Mouse (Mus musculus) bone marrow, adult 2 months (tissue): Measurements from ENCODE around the gene Nav2. TPM values are rescaled to one million over a fixed set of nuclear protein-coding genes. Genes with fewer than 3 reads are reported as not detected.

Source experiments
- H3K27ac ChIP-seq: fragments of 200-500 bp; 2 replicates; pipeline ENCODE4 v1.5.1; 2012; ENCODE audit warnings: low read depth, mild to moderate bottlenecking, control low read depth, inconsistent platforms, low read length; ENCODE audit not compliant: control insufficient read depth, poor library complexity, insufficient read depth
- H3K4me1 ChIP-seq: fragments of 200-500 bp; 2 replicates; pipeline ENCODE4 v1.6.1; 2011; ENCODE audit warnings: low read length; ENCODE audit not compliant: control insufficient read depth, insufficient read depth
- H3K4me3 ChIP-seq: fragments of 200-500 bp; replicated peaks from 2 replicates; pipeline ENCODE3; 2011; ENCODE audit warnings: mild to moderate bottlenecking, low read depth, low read length, control low read depth; ENCODE audit not compliant: control insufficient read depth
- CTCF ChIP-seq: fragments of 200-500 bp; IDR thresholded peaks from 2 replicates; pipeline ENCODE4 v1.5.1; 2011; ENCODE audit warnings: low read length, control low read depth; ENCODE audit not compliant: control insufficient read depth, insufficient read depth
- POLR2A ChIP-seq: fragments of 200-500 bp; IDR thresholded peaks from 2 replicates; pipeline ENCODE4 v1.6.1; 2011; ENCODE audit warnings: low read depth, mild to moderate bottlenecking, control low read depth, low read length, borderline replicate concordance; ENCODE audit not compliant: control insufficient read depth
- WGBS: fragments of 180-500 bp; shearing (Covaris S2); methylation state at CpG from one replicate; pipeline ENCODE4 v1.1.7; 2018; 5-methylcytosine and 5-hydroxymethylcytosine counted together
- polyA plus RNA-seq: library from polyadenylated mRNA; stranded (reverse); fragments of >200 nt; gene quantifications from 2 replicates; pipeline ENCODE4 v1.2.4, GENCODE M21; 2011; ENCODE audit warnings: low replicate concordance; ENCODE audit not compliant: missing spikeins, insufficient read depth, insufficient read length

The Nav2 gene
- polyA plus RNA-seq, 1 experiment, result 8.5 TPM

DNA sequence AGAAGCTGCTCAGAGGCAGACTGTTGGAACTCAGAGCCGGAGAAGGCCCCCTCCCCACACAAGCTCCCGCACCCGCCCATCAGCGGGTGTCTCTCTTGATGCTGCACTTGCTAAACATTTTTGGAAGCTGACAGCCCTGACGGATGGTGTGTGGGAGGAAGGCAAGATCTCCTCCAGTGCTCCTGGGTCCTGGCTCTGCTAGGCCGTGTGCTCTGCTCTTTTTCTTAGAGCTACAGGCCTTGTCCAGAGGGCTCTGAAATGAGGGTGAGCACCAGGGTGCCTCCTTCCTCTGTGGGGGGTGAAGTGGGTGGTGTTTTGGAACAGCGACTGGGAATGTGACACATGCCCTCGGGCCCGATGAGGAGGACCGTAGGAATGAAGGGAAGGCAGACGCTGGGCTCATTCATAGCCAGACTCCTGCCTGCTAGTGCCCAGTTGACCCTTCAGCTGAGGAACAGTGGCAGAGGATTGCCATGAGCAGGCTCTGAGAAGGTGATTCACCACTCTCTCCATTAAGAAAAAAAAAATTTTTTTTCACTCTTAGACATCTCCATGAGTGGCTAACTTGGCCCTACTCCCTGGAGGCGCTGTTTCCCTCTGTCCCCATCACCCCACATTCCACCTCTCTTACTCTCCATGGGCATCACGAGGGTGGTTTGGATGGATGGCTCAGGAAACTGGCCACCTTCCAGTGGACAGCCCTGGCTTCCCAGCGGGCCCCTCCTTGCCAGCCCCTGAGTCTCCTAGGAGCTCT lies 340.0 kb downstream of the Nav2 start:
- no peak for TF ChIP-seq CTCF
- TF ChIP-seq POLR2A, result no peak
- Histone ChIP-seq H3K4me1 (no peaks in the 10 kb centered on the region; the same call in 1 of the 2 replicates), H3K4me3 (no peak overlapping the region), H3K27ac (no peak overlapping the region)
- 69% methylated on average over 14 of the region's 14 CpGs for WGBS

DNA sequence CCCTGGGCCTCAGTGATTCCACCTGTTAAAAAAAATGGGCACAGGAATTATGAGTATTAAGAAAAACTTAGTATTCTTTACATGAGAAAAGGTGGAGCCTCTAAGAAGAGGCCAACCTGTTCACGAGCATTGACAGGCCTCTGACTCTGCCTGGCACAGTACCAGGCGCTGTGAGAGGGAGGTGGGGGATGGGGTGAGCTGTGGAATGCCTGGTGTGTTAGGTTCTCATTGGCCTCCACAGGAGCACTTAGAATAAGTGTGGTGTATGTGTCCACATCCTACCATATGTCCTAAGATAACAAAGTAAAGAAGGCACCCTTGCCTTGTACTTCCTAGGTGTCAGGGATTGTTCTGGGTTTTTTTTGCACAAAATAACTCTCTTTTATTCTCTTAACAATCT lies 340.9 kb downstream of the Nav2 start:
- WGBS, result 67% methylated on average over 2 of the region's 2 CpGs
- H3K27ac ChIP-seq, result no peak overlapping the region
- H3K4me1 ChIP-seq, result no peaks in the 10 kb centered on the region; the same call in 1 of the 2 replicates
- no peak overlapping the region for H3K4me3 ChIP-seq
- TF ChIP-seq POLR2A, result no peak
- TF ChIP-seq CTCF, result no peak

DNA sequence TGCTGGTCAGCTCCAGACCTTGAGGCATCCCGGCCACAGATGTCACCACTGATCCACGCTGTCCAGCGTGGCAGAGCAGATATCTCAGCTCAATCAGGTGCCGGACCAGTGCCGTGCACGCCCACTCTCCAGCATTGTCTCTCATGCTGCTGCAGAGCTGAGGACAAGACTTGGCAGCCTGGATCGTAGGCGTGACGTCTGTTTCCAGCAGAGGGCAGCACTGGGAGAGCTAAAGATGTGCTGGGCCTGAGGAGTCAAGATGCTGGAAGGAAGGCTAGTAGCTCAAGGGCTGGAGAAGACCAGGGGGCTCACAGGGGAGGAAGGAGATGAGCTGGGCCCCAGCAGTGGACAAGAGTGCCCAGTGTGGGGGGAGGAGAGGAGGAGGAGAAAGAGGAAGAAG lies 341.5 kb downstream of the Nav2 start:
- WGBS, result 13% methylated on average over 9 of the region's 9 CpGs
- Histone ChIP-seq H3K27ac (no peak overlapping the region), H3K4me3 (no peak overlapping the region)

DNA sequence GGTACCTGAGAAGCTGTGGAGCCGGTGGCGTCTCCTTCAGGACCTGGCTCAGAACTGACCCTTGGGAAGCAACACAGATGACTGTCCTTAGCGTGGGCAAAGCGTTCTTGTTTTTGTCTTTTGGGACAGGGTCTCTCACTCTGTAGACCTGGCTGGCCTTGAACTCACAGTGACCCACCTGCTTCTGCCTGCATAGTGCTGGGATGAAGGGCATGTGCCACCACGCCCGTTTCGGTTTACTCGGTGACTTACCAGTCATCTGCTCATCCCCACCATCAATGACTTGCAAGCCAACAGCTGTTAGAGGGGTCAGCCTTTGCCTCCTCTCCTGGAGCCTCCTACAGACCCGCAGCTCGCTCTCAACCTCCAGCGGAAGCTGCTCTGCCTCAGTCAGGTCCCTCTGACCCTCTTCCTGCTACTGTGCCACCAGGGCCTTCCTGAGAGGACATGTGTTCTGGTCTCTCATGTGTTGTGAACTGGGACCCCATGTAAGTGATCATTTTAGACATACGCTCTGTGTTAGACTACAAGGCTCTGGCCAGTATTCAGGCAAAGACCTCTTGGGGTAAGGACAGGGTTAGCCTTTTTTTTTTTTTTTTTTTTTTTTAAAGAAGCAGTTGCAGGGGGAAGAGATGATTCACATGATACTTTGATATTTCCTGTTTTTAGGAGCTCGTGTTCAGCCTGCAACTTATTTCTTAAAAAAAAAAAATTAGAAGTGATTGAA lies 342.2 kb downstream of the Nav2 start:
- 71% methylated on average over 13 of the region's 13 CpGs for WGBS
- Histone ChIP-seq H3K4me3 (no peak overlapping the region), H3K4me1 (no peaks in the 10 kb centered on the region; the same call in 1 of the 2 replicates), H3K27ac (no peak overlapping the region)
- TF ChIP-seq POLR2A (no peak), CTCF (no peak)

More for the DNA sequence above, 341.5 kb downstream of the Nav2 start:
- TF ChIP-seq POLR2A (no peak), CTCF (peak; percentile 87)
- H3K4me1 ChIP-seq, result no peaks in the 10 kb centered on the region; the same call in 1 of the 2 replicates

DNA sequence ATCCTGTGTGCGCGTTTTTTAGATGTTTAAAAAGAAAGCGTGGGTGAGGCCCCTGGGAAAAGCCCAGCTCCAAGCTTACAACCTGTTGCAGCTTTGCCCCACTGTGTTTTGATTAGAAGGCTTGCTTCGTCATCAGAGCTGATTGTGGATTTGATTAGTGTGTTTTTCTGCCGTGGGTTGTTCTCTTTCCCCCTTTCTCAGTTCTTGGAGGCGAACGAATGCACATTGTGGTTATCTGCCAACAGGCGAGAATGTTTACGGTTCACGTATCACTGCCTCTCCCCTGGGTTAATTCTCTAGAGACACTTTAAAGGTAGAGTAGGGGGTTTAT lies 342.8 kb downstream of the Nav2 start:
- H3K4me1 ChIP-seq, result no peaks in the 10 kb centered on the region; the same call in 1 of the 2 replicates
- 45% methylated on average over 10 of the region's 10 CpGs for WGBS
- no peak overlapping the region for H3K27ac ChIP-seq
- no peak for TF ChIP-seq POLR2A
- no peak for TF ChIP-seq CTCF
- no peak overlapping the region for H3K4me3 ChIP-seq

DNA sequence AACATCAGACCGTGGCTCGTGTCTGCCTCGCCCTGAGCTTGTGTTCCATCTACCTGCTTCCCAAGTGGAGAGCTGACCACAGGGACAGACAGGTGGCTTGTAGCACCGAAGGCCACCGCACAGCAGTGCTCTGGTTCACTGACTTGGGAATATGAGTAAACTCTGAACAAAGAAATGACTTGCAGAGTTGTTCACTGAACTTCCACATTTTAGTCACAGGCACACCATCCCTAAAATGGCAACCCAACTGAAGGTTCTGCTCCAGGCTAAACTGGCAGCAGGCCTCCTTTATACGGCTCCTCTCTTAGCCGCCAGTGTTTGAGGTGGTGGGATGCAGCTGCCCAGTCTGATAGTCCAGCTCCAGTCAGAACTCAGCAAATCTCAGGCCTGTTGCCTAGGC lies 343.9 kb downstream of the Nav2 start:
- Histone ChIP-seq H3K27ac (no peak overlapping the region), H3K4me1 (no peaks in the 10 kb centered on the region; the same call in 1 of the 2 replicates), H3K4me3 (no peak overlapping the region)
- TF ChIP-seq POLR2A, result no peak
- 82% methylated on average over 7 of the region's 7 CpGs for WGBS

DNA sequence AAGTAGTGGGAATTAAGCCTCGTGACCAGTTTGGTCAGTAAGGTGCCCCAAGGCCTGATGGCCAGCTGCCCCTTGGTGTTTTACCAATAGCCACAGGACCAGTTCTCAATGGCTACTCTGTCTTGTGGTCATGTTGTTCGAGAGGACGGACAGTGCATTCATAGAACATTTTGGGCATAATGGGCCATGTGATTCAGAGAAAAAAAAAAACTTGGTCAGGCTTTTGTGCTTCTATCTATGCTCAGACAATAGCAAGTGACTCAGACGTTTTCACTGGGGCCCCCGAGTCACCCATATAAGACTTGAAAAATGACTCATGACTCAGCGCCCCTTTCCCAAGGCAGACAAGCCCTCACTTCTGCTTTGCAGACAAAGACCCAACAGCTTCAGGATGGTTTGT lies 344.4 kb downstream of the Nav2 start:
- Histone ChIP-seq H3K4me3 (no peak overlapping the region), H3K27ac (no peak overlapping the region), H3K4me1 (no peaks in the 10 kb centered on the region; the same call in 1 of the 2 replicates)
- TF ChIP-seq POLR2A, result no peak
- TF ChIP-seq CTCF, result no peak
- 40% methylated on average over 6 of the region's 6 CpGs for WGBS

DNA sequence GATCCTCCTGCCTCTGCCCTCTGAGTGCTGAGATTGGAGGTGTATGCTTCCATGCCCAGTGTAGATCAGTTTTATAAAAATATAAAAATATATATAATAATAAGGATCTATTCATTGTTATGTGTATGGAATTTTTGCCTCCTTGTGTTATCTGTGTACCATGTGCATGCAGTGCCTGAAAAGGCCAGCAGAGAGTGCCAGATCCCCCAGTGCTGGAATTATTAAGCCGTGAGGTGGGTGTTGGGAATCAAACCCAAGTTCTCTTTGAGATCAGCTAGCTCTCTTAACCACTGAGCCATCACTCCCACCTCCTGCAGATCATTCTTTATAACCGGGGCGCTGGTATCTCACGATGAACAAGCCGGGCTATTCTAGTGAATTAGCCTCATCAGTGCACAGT lies 346.5 kb downstream of the Nav2 start:
- WGBS, result 89% methylated on average over 5 of the region's 5 CpGs
- H3K27ac ChIP-seq, result no peak overlapping the region
- TF ChIP-seq CTCF (no peak), POLR2A (no peak)
- H3K4me1 ChIP-seq, result no peaks in the 10 kb centered on the region; the same call in 1 of the 2 replicates
- no peak overlapping the region for H3K4me3 ChIP-seq
